Comparison of ENCODE assay signal across 9 mouse cellular contexts in genomic region chr13:92274274-92275198, GRCm38 (mm10). TPM values are rescaled to one million over a fixed set of nuclear protein-coding genes. Genes with fewer than 3 reads are reported as not detected.
DNase-seq lines count a peak whose midpoint lies in the region; ATAC-seq and TF ChIP-seq lines count a peak whose summit lies in the region.
"Had no signal": no experiment of that assay in that cellular context is flagged by ENCODE, and none has a peak within 500 bp of the region (broad histone marks: within the 10 kb centered on the region; RNA-seq: fewer than 3 reads in every experiment).

No protein-coding gene starts in this region.

- peak; percentile 41; the same call in 1 of the 2 replicates for ATAC-seq in neural tube, embryonic 14.5 days (ENCODE audit: low read depth)
- ATAC-seq in heart, embryonic 11.5 days (replicated peaks; ENCODE audit: insufficient number of reproducible peaks, low FRiP score, low TSS enrichment) = no peak
- ATAC-seq in kidney, postnatal 0 days (replicated peaks; ENCODE audit: low FRiP score, low read depth) = no peak
- peak; percentile 72; the same call in 1 of the 2 replicates for ATAC-seq in stomach, postnatal 0 days (ENCODE audit: low FRiP score, low TSS enrichment)
- ATAC-seq in midbrain, embryonic 11.5 days (ENCODE audit: low FRiP score) = no peak

- no peak overlapping the region for H3K4me3 ChIP-seq in neural tube, embryonic 14.5 days (ENCODE audit: low read depth, low read length)
- H3K4me3 ChIP-seq in heart, embryonic 11.5 days (ENCODE audit: low read depth, low read length) = no peak overlapping the region
- H3K4me3 ChIP-seq in kidney, postnatal 0 days (replicated peaks; ENCODE audit: low read depth, low read length) = no peak overlapping the region
- no peak overlapping the region for H3K4me3 ChIP-seq in stomach, postnatal 0 days (ENCODE audit: low read depth, low read length)
- no peak overlapping the region for H3K4me3 ChIP-seq in midbrain, embryonic 11.5 days (ENCODE audit: low read depth, low read length)
- H3K4me3 ChIP-seq: liver, embryonic 13.5 days had no signal

- H3K27me3 ChIP-seq in neural tube, embryonic 14.5 days (ENCODE audit: control insufficient read depth, insufficient read depth, low read length) = no peaks in the 10 kb centered on the region
- H3K27me3 ChIP-seq in heart, embryonic 11.5 days (ENCODE audit: control insufficient read depth, insufficient read depth, low read length) = no peaks in the 10 kb centered on the region
- no peaks in the 10 kb centered on the region for H3K27me3 ChIP-seq in kidney, postnatal 0 days (ENCODE audit: insufficient read depth, low read length)
- H3K27me3 ChIP-seq in stomach, postnatal 0 days (ENCODE audit: control insufficient read depth, insufficient read depth, low read length) = no peaks in the 10 kb centered on the region
- H3K27me3 ChIP-seq in midbrain, embryonic 11.5 days (ENCODE audit: control insufficient read depth, insufficient read depth, low read length) = no peaks in the 10 kb centered on the region
- H3K27me3 ChIP-seq: liver, embryonic 13.5 days had no signal

- no peaks in the 10 kb centered on the region for H3K4me1 ChIP-seq in neural tube, embryonic 14.5 days (ENCODE audit: control insufficient read depth, insufficient read depth, low read length)
- peaks cover 9% of the 10 kb centered on the region; the same call in 1 of the 2 replicates for H3K4me1 ChIP-seq in heart, embryonic 11.5 days (ENCODE audit: control insufficient read depth, insufficient read depth, low read length)
- no peaks in the 10 kb centered on the region for H3K4me1 ChIP-seq in kidney, postnatal 0 days (replicated peaks; ENCODE audit: insufficient read depth, low read length)
- H3K4me1 ChIP-seq in stomach, postnatal 0 days (replicated peaks; ENCODE audit: control insufficient read depth, insufficient read depth) = no peaks in the 10 kb centered on the region
- H3K4me1 ChIP-seq in midbrain, embryonic 11.5 days (ENCODE audit: control insufficient read depth, insufficient read depth, low read length) = no peaks in the 10 kb centered on the region
- H3K4me1 ChIP-seq: liver, embryonic 13.5 days had no signal

- no peak for DNase-seq in neural tube, embryonic 10.5 days (ENCODE audit: extremely low spot score, low spot score)
- DNase-seq in adrenal gland, postnatal 14 days = peak; percentile 77
- peak; percentile 80 for DNase-seq in kidney, postnatal 0 days (ENCODE audit: low spot score)
- peak; percentile 92 for DNase-seq in lung, postnatal 36 days
- peak; percentile 70 for DNase-seq in stomach, postnatal 0 days (ENCODE audit: low spot score)
- no peak for DNase-seq in midbrain, embryonic 11.5 days (ENCODE audit: low spot score, missing footprints)
- DNase-seq: liver, embryonic 13.5 days had no signal

- H3K9ac ChIP-seq in neural tube, embryonic 14.5 days (replicated peaks; ENCODE audit: low read depth, low read length) = no peak overlapping the region
- no peak overlapping the region for H3K9ac ChIP-seq in heart, embryonic 11.5 days (ENCODE audit: low read depth, low read length)
- no peak overlapping the region for H3K9ac ChIP-seq in kidney, postnatal 0 days (ENCODE audit: low read depth, low read length)
- no peak overlapping the region for H3K9ac ChIP-seq in stomach, postnatal 0 days (ENCODE audit: low read length)
- no peak overlapping the region for H3K9ac ChIP-seq in midbrain, embryonic 11.5 days (ENCODE audit: low read length)
- H3K9ac ChIP-seq: liver, embryonic 13.5 days had no signal

- no peaks in the 10 kb centered on the region for H3K9me3 ChIP-seq in neural tube, embryonic 14.5 days (ENCODE audit: control insufficient read depth, low read length)
- H3K9me3 ChIP-seq in heart, embryonic 11.5 days (replicated peaks; ENCODE audit: control insufficient read depth, low read length) = no peaks in the 10 kb centered on the region
- H3K9me3 ChIP-seq in kidney, postnatal 0 days (replicated peaks; ENCODE audit: low read length) = no peaks in the 10 kb centered on the region
- H3K9me3 ChIP-seq in stomach, postnatal 0 days (ENCODE audit: control insufficient read depth, low read length) = no peaks in the 10 kb centered on the region
- H3K9me3 ChIP-seq in midbrain, embryonic 11.5 days (ENCODE audit: control insufficient read depth, low read length) = no peaks in the 10 kb centered on the region
- H3K9me3 ChIP-seq: liver, embryonic 13.5 days had no signal

- no peak overlapping the region for H3K4me2 ChIP-seq in neural tube, embryonic 14.5 days (ENCODE audit: low read depth, low read length)
- H3K4me2 ChIP-seq in heart, embryonic 11.5 days = peak overlapping the region; percentile 11; the same call in 1 of the 2 replicates
- 0 out of 2 replicates have a peak overlapping the region, but pooled peaks have one; percentile 0 for H3K4me2 ChIP-seq in kidney, postnatal 0 days (ENCODE audit: low read length)
- H3K4me2 ChIP-seq in stomach, postnatal 0 days (replicated peaks; ENCODE audit: low read depth) = no peak overlapping the region
- H3K4me2 ChIP-seq in midbrain, embryonic 11.5 days = no peak overlapping the region
- H3K4me2 ChIP-seq: liver, embryonic 13.5 days had no signal

- no peak for TF ChIP-seq EP300 in stomach, postnatal 0 days (optimal IDR thresholded peaks at IDR 0.05)

- WGBS in neural tube, embryonic 14.5 days = 73% methylated on average over 14 of the region's 14 CpGs
- WGBS in heart, embryonic 11.5 days (ENCODE audit: insufficient replicate concordance) = 59% methylated on average over 14 of the region's 14 CpGs
- 37% methylated on average over 14 of the region's 14 CpGs for WGBS in kidney, postnatal 0 days
- 41% methylated on average over 14 of the region's 14 CpGs for whole genome bisulfite sequencing in stomach, postnatal 0 days
- WGBS in midbrain, embryonic 11.5 days = 91% methylated on average over 14 of the region's 14 CpGs

- no peak for TF ChIP-seq CTCF in kidney, postnatal 0 days (IDR thresholded peaks at IDR 0.05; ENCODE audit: low read depth)
- TF ChIP-seq CTCF in stomach, postnatal 0 days (IDR thresholded peaks at IDR 0.05; ENCODE audit: low read depth) = no peak

- no peaks in the 10 kb centered on the region for H3K36me3 ChIP-seq in neural tube, embryonic 14.5 days (ENCODE audit: control insufficient read depth, insufficient read depth, low read length)
- H3K36me3 ChIP-seq in heart, embryonic 11.5 days (ENCODE audit: control insufficient read depth, insufficient read depth, low read length) = no peaks in the 10 kb centered on the region
- H3K36me3 ChIP-seq in kidney, postnatal 0 days (ENCODE audit: insufficient read depth, low read length) = 0 out of 2 replicates have a peak, but pooled peaks cover 2% of the 10 kb centered on the region
- no peaks in the 10 kb centered on the region for H3K36me3 ChIP-seq in stomach, postnatal 0 days (ENCODE audit: control insufficient read depth, insufficient read depth, low read length)
- no peaks in the 10 kb centered on the region for H3K36me3 ChIP-seq in midbrain, embryonic 11.5 days (ENCODE audit: control insufficient read depth, insufficient read depth, low read length)

- H3K27ac ChIP-seq in neural tube, embryonic 14.5 days (ENCODE audit: low read depth, low read length) = no peak overlapping the region
- peak overlapping the region; percentile 22; the same call in 1 of the 2 replicates for H3K27ac ChIP-seq in heart, embryonic 11.5 days (ENCODE audit: low read depth, low read length)
- no peak overlapping the region for H3K27ac ChIP-seq in kidney, postnatal 0 days
- H3K27ac ChIP-seq in stomach, postnatal 0 days (replicated peaks) = no peak overlapping the region
- no peak overlapping the region for H3K27ac ChIP-seq in midbrain, embryonic 11.5 days (ENCODE audit: low read depth, low read length)
- H3K27ac ChIP-seq: liver, embryonic 13.5 days had no signal

RNA-seq across cellular contexts. Expression of gene Gm20379, which starts 31.2 kb away (rescaled TPM):
- polyA plus RNA-seq in neural tube, embryonic 14.5 days (2014; fragmentation: Nextera tagmentation; extraction: Ambion mirVana) = 1.4 and 1.7 TPM in 2 replicates
- total RNA-seq in adrenal gland, postnatal 14 days (2021) = not detected in 2 replicates
- polyA plus RNA-seq in heart, embryonic 11.5 days (2014; fragmentation: Nextera tagmentation; extraction: Ambion mirVana) = 0.31 and 0.82 TPM in 2 replicates
- polyA plus RNA-seq in kidney, postnatal 0 days (2015; fragmentation: Nextera tagmentation; extraction: Ambion mirVana) = 0.41 and 0.66 TPM in 2 replicates
- polyA plus RNA-seq in stomach, postnatal 0 days (2015; fragmentation: Nextera tagmentation; extraction: Ambion mirVana) = 0.27 and 0.51 TPM in 2 replicates
- polyA plus RNA-seq in midbrain, embryonic 11.5 days (2014; fragmentation: Nextera tagmentation; extraction: Ambion mirVana) = 0.74 and 0.80 TPM in 2 replicates

Comparison
In these comparisons a context has a peak if more than half of its experiments do, and no peak if none do; other contexts are left out.
1. ATAC-seq: peak in neural tube, embryonic 14.5 days (single experiment) and stomach, postnatal 0 days (single experiment); none in heart, embryonic 11.5 days (single experiment), kidney, postnatal 0 days (single experiment) and midbrain, embryonic 11.5 days (single experiment).
2. H3K4me2 ChIP-seq: peak in heart, embryonic 11.5 days (single experiment) and kidney, postnatal 0 days (single experiment); none in neural tube, embryonic 14.5 days (single experiment), stomach, postnatal 0 days (single experiment) and midbrain, embryonic 11.5 days (single experiment).
3. DNase-seq: peak in adrenal gland, postnatal 14 days (single experiment), kidney, postnatal 0 days (single experiment), lung, postnatal 36 days (single experiment) and stomach, postnatal 0 days (single experiment); none in neural tube, embryonic 10.5 days (single experiment) and midbrain, embryonic 11.5 days (single experiment).